Mouse (Mus musculus) intestine, embryonic 14.5 days (tissue): ENCODE measurements at regions not wholly inside any gene's neighbourhood (a gene's known extent, or its start where the extent isn't known, plus 50 kb on each side); places are given as distances from the start of the nearest gene placed in this dataset.
A peak's percentile ranks its signal among the peaks of the same experiment; 100 is the strongest.

ENCODE experiments used
- ATAC-seq: fragments of 200-750 bp; cut with Nextera tagmentation; replicated peaks from 2 replicates; pipeline ENCODE4 v1.8.0; 2017; ENCODE audit warnings: low read depth, moderate number of reproducible peaks, moderate TSS enrichment, moderate library complexity; ENCODE audit not compliant: low FRiP score, low TSS enrichment
- DNase-seq: peaks from one replicate; pipeline ENCODE4 v3.0.0-alpha.2; 2018; ENCODE audit warnings: low spot score
- H3K27ac ChIP-seq: fragments of 300-500 bp; sonication (generic); 2 replicates; pipeline ENCODE4 v1.5.1; 2014; ENCODE audit warnings: low read depth, mild to moderate bottlenecking, control low read depth
- H3K27me3 ChIP-seq: fragments of 300-500 bp; sonication (generic); replicated peaks from 2 replicates; pipeline ENCODE4 v1.6.1; 2014; ENCODE audit warnings: low read length, control low read depth; ENCODE audit not compliant: control insufficient read depth, insufficient read depth
- H3K36me3 ChIP-seq: fragments of 300-500 bp; sonication (generic); 2 replicates; pipeline ENCODE4 v1.6.1; 2014; ENCODE audit warnings: low read length, control low read depth; ENCODE audit not compliant: control insufficient read depth, insufficient read depth
- H3K4me1 ChIP-seq: fragments of 300-500 bp; sonication (generic); replicated peaks from 2 replicates; pipeline ENCODE4 v1.6.1; 2014; ENCODE audit warnings: low read length, control low read depth, mixed read lengths; ENCODE audit not compliant: control insufficient read depth, insufficient read depth
- H3K4me2 ChIP-seq: fragments of 300-500 bp; sonication (generic); 2 replicates; pipeline ENCODE4 v1.6.1; 2014; ENCODE audit warnings: low read length
- H3K4me3 ChIP-seq: fragments of 300-500 bp; sonication (generic); 2 replicates; pipeline ENCODE4 v1.5.1; 2014; ENCODE audit warnings: low read depth, low read length, control low read depth, mixed read lengths
- H3K9ac ChIP-seq: fragments of 300-500 bp; sonication (generic); 2 replicates; pipeline ENCODE4 v1.6.1; 2014; ENCODE audit warnings: mild to moderate bottlenecking, low read length
- H3K9me3 ChIP-seq: fragments of 300-500 bp; sonication (generic); 2 replicates; pipeline ENCODE4 v1.6.1; 2016; ENCODE audit warnings: low read length, control low read depth; ENCODE audit not compliant: control insufficient read depth
- WGBS: fragments of 180-500 bp; shearing (Covaris S2); extraction: QIAGEN DNeasy Blood & Tissue Kit; methylation state at CpG from one replicate; pipeline ENCODE4 v1.1.7; 2014; 5-methylcytosine and 5-hydroxymethylcytosine counted together

- 0 out of 2 replicates have a peak, but pooled peaks cover 3% of the 10 kb centered on the region for H3K9me3 ChIP-seq
- WGBS = 65% methylated on average over 6 of the region's 6 CpGs
- no peak overlapping the region for H3K27ac ChIP-seq
- DNase-seq (peak; percentile 36), ATAC-seq (no peak)
- H3K4me1 ChIP-seq = peaks cover 4% of the 10 kb centered on the region; the same call in 1 of the 2 replicates
- no peak overlapping the region for H3K4me3 ChIP-seq
- no peaks in the 10 kb centered on the region for H3K36me3 ChIP-seq
- no peak overlapping the region for H3K4me2 ChIP-seq
- no peak overlapping the region for H3K9ac ChIP-seq
- H3K27me3 ChIP-seq = no peaks in the 10 kb centered on the region
These were observed 75.5 kb upstream of the Gm5148 start for GRCm38 (mm10) chr3:37799809-37800208.

- Histone ChIP-seq H3K4me3 (no peak overlapping the region), H3K27ac (no peak overlapping the region), H3K9me3 (no peaks in the 10 kb centered on the region), H3K27me3 (no peaks in the 10 kb centered on the region), H3K9ac (no peak overlapping the region), H3K4me1 (peaks cover 10% of the 10 kb centered on the region), H3K36me3 (no peaks in the 10 kb centered on the region), H3K4me2 (0 out of 2 replicates have a peak overlapping the region, but pooled peaks have one; percentile 10)
- DNase-seq (no peak), ATAC-seq (no peak)
- WGBS = 60% methylated on average over 7 of the region's 7 CpGs
These were observed 65.4 kb upstream of the Gm5148 start for GRCm38 (mm10) chr3:37789711-37790110.

- H3K27ac ChIP-seq = no peak overlapping the region; the same call in 1 of the 2 replicates
- no peaks in the 10 kb centered on the region for H3K36me3 ChIP-seq
- H3K27me3 ChIP-seq = no peaks in the 10 kb centered on the region
- H3K4me3 ChIP-seq = no peak overlapping the region
- no peak overlapping the region for H3K9ac ChIP-seq
- no peaks in the 10 kb centered on the region for H3K9me3 ChIP-seq
- peak; percentile 55 for DNase-seq
- WGBS = 56% methylated on average over 11 of the region's 11 CpGs
- H3K4me2 ChIP-seq = 0 out of 2 replicates have a peak overlapping the region, but pooled peaks have one; percentile 10
- 0 out of 2 replicates have a peak, but pooled peaks have one; percentile 32 for ATAC-seq
- H3K4me1 ChIP-seq = peaks cover 10% of the 10 kb centered on the region
These were observed 64.9 kb upstream of the Gm5148 start for GRCm38 (mm10) chr3:37789143-37789697.

- WGBS = 64% methylated on average over 9 of the region's 9 CpGs
- H3K4me1 ChIP-seq = peaks cover 10% of the 10 kb centered on the region
- H3K9ac ChIP-seq = no peak overlapping the region
- no peaks in the 10 kb centered on the region for H3K9me3 ChIP-seq
- ATAC-seq = no peak
- no peaks in the 10 kb centered on the region for H3K27me3 ChIP-seq
- H3K4me3 ChIP-seq = no peak overlapping the region
- no peak overlapping the region for H3K27ac ChIP-seq
- H3K36me3 ChIP-seq = no peaks in the 10 kb centered on the region
- DNase-seq = no peak
- H3K4me2 ChIP-seq = no peak overlapping the region
These were observed 64.1 kb upstream of the Gm5148 start for GRCm38 (mm10) chr3:37788366-37788765.

- H3K27ac ChIP-seq = no peak overlapping the region
- ATAC-seq (no peak), DNase-seq (no peak)
- no peak overlapping the region for H3K4me3 ChIP-seq
- no peaks in the 10 kb centered on the region for H3K27me3 ChIP-seq
- no peak overlapping the region for H3K9ac ChIP-seq
- peaks cover 10% of the 10 kb centered on the region for H3K4me1 ChIP-seq
- H3K36me3 ChIP-seq = no peaks in the 10 kb centered on the region
- WGBS = 81% methylated on average over 3 of the region's 3 CpGs
- H3K9me3 ChIP-seq = no peaks in the 10 kb centered on the region
- no peak overlapping the region for H3K4me2 ChIP-seq
These were observed 62.5 kb upstream of the Gm5148 start for GRCm38 (mm10) chr3:37786792-37787191.

GRCm38 (mm10) chr3:37781086-37781485 is 56.8 kb upstream of the Gm5148 start:
- no peak overlapping the region for H3K4me2 ChIP-seq
- H3K4me3 ChIP-seq = no peak overlapping the region
- no peak for DNase-seq
- H3K27ac ChIP-seq = no peak overlapping the region
- H3K4me1 ChIP-seq = no peaks in the 10 kb centered on the region
- H3K36me3 ChIP-seq = no peaks in the 10 kb centered on the region
- no peak for ATAC-seq
- WGBS = 93% methylated on average over 2 of the region's 2 CpGs
- no peak overlapping the region for H3K9ac ChIP-seq
- H3K27me3 ChIP-seq = no peaks in the 10 kb centered on the region
- H3K9me3 ChIP-seq = no peaks in the 10 kb centered on the region

GRCm38 (mm10) chr3:37779867-37780475 is 55.7 kb upstream of the Gm5148 start:
- Histone ChIP-seq H3K4me2 (no peak overlapping the region), H3K4me1 (no peaks in the 10 kb centered on the region), H3K27ac (no peak overlapping the region), H3K27me3 (no peaks in the 10 kb centered on the region), H3K9me3 (no peaks in the 10 kb centered on the region), H3K4me3 (no peak overlapping the region), H3K36me3 (no peaks in the 10 kb centered on the region), H3K9ac (no peak overlapping the region)
- WGBS = 59% methylated on average over 11 of the region's 11 CpGs
- ATAC-seq (no peak), DNase-seq (no peak)

GRCm38 (mm10) chr3:37778386-37778785 is 54.1 kb upstream of the Gm5148 start:
- no peak overlapping the region for H3K9ac ChIP-seq
- 94% methylated on average over 7 of the region's 7 CpGs for WGBS
- ATAC-seq (no peak), DNase-seq (no peak)
- H3K27me3 ChIP-seq = no peaks in the 10 kb centered on the region
- no peak overlapping the region for H3K4me2 ChIP-seq
- H3K36me3 ChIP-seq = no peaks in the 10 kb centered on the region
- no peak overlapping the region for H3K27ac ChIP-seq
- no peaks in the 10 kb centered on the region for H3K9me3 ChIP-seq
- no peaks in the 10 kb centered on the region for H3K4me1 ChIP-seq
- no peak overlapping the region for H3K4me3 ChIP-seq

GRCm38 (mm10) chr3:37776224-37776623 is 51.9 kb upstream of the Gm5148 start:
- H3K4me2 ChIP-seq = no peak overlapping the region
- no peaks in the 10 kb centered on the region for H3K27me3 ChIP-seq
- ATAC-seq = no peak
- no peak overlapping the region for H3K4me3 ChIP-seq
- WGBS = 52% methylated on average over 4 of the region's 4 CpGs
- DNase-seq = no peak
- H3K27ac ChIP-seq = no peak overlapping the region
- no peaks in the 10 kb centered on the region for H3K36me3 ChIP-seq
- H3K9ac ChIP-seq = no peak overlapping the region
- H3K9me3 ChIP-seq = no peaks in the 10 kb centered on the region
- H3K4me1 ChIP-seq = no peaks in the 10 kb centered on the region
